Mouse (Mus musculus) brain, embryonic 14.5 days (tissue): ENCODE results near the gene Sfxn1.

Experiments
- CTCF ChIP-seq: fragments of 200-500 bp; IDR thresholded peaks from 2 replicates; pipeline ENCODE4 v1.5.1; 2012; ENCODE audit warnings: inconsistent platforms, mild to moderate bottlenecking, moderate library complexity, borderline replicate concordance; ENCODE audit not compliant: insufficient read depth, insufficient read length; ENCODE audit errors: extremely low read depth
- POLR2A ChIP-seq: fragments of 200-500 bp; IDR thresholded peaks from 2 replicates; pipeline ENCODE4 v1.6.1; 2012; ENCODE audit warnings: mild to moderate bottlenecking, inconsistent platforms, borderline replicate concordance; ENCODE audit not compliant: poor library complexity, insufficient read depth, insufficient read length, severe bottlenecking; ENCODE audit errors: extremely low read depth

DNA sequence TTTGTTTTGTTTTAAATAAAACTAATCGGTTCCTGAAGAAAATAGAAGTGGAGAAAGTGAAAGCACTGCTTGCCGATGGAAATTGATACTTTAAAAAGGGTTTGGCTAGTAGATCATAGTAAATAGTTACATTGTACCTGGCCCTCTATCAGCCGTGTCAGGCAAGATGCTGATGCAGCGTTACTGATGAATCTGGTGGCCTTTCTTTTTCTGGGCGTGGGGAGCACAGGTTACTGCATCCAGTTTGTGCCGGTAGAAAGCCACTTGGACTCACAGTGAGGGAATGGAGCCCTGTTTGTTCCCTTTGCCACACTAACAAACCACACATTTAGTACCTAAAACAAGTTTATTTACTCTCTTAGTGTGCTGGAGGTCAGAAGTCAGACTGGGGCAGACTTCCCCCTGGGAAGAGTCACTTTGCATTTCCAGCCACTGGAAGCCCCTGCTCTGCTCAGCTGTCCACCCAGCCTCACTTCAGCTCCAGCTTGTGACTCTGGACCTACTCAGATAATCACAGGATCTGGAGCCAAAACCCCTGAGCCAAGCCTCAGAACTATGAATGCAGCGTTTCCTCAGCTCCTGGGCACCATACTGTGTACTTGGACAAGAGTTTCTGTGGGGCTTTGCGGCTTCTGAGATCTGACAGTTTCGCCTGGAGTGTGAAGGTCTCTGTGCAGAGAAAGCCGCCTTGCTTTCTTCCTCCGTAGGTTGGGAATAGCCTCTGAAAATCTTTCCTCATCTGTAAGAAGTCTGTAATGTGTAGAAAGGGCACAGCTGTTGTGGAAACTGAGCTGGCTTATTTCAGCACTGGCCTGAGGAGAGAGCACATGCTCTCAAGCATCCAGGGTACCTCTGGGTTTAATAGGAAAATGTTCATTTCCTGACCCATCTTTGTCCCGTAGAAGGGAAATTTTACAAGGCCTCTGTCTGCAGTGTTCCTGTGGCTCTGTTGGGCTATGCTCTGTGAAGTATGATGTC lies 8.4 kb downstream of the Sfxn1 start:
- TF ChIP-seq CTCF (no peak), POLR2A (no peak)
